Mouse (Mus musculus) colon, adult 2 months (tissue): Measurements from ENCODE around the gene Cyp2b19. TPM values are rescaled to one million over a fixed set of nuclear protein-coding genes. Genes with fewer than 3 reads are reported as not detected.

ENCODE experiments used
- polyA plus RNA-seq: library from polyadenylated mRNA; depleted of rRNA; stranded (reverse); fragments of >200 nt; gene quantifications from 2 replicates; pipeline ENCODE4 v1.2.3, GENCODE M21; 2012; rRNA removed

Cyp2b19 gene
- polyA plus RNA-seq = not detected in 2 replicates

GRCm38 (mm10) chr7:26756842-26757241, at the start of gene Cyp2b19:
Gene Cyp2b19 (plus strand): TSS chr7:26757142.

GRCm38 (mm10) chr7:26808592-26808991, 51.6 kb downstream of the Cyp2b19 start, which contains the start of gene Cyp2g1:
Gene Cyp2g1 (plus strand): TSS chr7:26808892.

Other genes starting within 250 kb of the Cyp2b19 start
- not detected in 2 replicates for gene Nlrp9a, start 222.1 kb upstream of the Cyp2b19 start, polyA plus RNA-seq
- gene Vmn1r185, start 138.7 kb upstream of the Cyp2b19 start, polyA plus RNA-seq = not detected in 2 replicates
- gene Cyp2b23, start 70.7 kb upstream of the Cyp2b19 start, polyA plus RNA-seq = not detected in 2 replicates
- gene Cyp2g1, start 51.8 kb downstream of the Cyp2b19 start, polyA plus RNA-seq = not detected in 2 replicates
- not detected in 2 replicates for gene Cyp2a5, start 78.2 kb downstream of the Cyp2b19 start, polyA plus RNA-seq
- gene Cyp2a22, start 182.2 kb downstream of the Cyp2b19 start, polyA plus RNA-seq = not detected in 2 replicates